Mouse (Mus musculus): Measurements from ENCODE around the gene Ghdc.

GRCm38 (mm10) chr11:100718462-100718861 lies 52.3 kb downstream of the Ghdc start:
- TF ChIP-seq CTCF (IDR thresholded peaks at IDR 0.05; ENCODE audit: extremely low read depth, insufficient read length, insufficient replicate concordance, low read depth, low read length) (no peak), POLR2A (IDR thresholded peaks at IDR 0.05; ENCODE audit: low read depth, low read length) (no peak)

Data from small intestine, adult 2 months (tissue).